Mouse (Mus musculus): ENCODE measurements around the gene Mrpl20. TPM values are rescaled to one million over a fixed set of nuclear protein-coding genes. Genes with fewer than 3 reads are reported as not detected.

Gene Mrpl20
- total RNA-seq (2023), result 45.0 and 61.8 TPM in 2 replicates

DNA sequence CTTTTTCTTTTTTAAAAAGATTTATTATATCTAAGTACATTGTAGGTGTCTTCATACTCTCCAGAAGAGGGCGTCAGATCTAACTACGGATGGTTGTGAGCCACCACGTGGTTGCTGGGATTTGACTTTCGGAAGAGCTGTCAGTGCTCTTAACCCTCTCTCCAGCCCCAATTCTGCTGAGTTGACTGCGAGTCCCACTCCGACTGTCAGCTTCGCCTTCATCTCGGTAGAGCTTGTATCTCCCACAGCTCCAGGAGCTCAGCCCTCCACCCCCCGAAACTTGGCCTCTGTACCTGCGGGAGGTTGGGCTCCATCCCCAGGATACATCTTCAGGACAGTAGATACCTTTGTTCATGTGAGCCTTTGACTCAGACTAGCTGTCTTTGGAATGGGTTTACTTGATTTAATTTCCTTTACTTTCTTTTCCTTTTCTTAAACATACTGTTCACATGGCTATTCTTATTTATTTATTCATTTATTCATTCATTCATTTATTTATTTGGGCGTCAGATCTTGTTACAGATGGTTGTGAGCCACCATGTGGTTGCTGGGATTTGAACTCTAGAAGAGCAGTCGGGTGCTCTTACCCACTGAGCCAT is at the start of gene Mrpl20:
Gene Mrpl20 (plus strand): TSS at position 138 of the 599 bp plus-strand sequence.

DNA sequence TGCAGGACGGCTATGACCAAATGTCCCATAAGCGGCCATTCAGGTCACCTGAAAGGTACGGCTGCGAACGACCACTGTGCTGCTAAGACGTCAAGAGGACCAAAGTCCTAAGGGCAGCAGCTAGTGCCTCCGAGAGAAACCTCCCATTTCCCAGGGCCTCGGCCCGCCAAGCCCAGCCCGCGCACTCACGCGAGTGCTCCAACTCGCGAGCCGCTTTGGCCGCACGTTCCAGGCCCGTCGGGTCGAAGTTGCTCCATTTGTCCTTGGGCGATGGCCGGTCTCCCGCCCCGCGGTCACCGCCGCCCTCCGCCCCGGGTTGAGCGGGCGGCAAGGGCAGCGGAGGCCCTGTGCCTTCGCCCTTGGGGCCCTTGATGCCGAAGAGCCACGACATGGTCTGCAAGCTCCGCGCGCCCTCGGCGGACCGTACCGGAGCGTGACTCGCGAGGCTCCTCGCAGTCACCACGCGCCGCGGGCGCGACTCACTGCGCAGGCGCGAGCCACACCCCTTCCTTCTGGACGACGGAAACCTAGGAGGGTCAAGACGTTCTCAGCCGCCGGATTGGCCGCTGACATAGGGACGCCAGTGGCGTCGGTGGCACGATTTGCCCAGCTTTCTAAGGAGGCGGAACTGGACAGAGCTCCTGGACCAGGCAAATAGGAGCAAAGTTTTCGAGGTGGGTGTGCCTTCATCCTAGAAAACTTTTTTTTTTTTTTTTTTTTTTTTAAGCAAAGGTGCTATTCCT is 41.9 kb upstream of the Mrpl20 start, which contains the start of gene Atad3a:
Gene Atad3a (minus strand): TSS at position 481 of the 743 bp plus-strand sequence.

DNA sequence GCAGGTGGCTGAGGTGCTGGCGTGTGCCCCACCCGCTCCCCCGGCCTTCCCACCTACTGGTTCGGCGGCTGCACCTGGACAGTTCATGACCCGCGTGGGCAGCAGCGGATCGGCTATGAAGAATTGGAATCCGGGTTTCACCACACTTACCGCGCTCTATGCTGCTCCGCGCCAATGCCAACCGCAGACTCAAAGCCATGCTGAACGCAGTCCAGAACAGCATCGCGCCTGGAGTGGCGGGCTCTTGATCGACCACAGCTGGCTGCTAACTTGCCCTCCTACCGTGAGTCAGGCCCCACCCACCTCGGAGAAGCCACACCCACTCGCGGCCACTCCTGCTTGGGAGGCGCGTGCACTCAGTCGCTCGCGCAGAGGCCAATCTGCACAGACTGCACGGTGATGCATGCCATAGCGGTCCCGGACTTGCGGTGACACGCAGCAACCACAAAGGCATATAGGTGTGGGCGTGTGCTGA is 28.4 kb upstream of the Mrpl20 start, which contains the start of gene Vwa1:
Gene Vwa1 (minus strand): TSS at position 419 of the 475 bp plus-strand sequence.

DNA sequence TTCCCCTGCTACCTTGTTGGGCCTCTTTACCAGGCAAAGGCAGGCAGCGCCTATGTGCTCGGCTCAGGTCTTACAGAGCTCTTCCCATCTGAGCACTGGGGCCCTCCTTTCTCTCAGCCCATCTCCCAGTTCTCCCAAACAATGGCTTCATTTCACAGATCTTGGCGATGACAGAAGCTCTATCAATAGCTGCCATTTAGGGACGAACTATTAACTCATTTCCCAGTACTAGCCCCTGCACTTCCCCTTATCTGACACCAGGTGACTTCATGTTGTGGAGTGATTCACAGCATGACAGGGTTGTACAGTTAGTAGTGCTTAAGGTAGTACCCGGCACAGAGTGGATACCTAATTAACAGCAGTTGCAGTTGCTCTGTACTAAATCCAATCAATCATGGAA is 16.9 kb upstream of the Mrpl20 start, which contains the start of gene Tmem88b:
Gene Tmem88b (minus strand): TSS at position 56 of the 400 bp plus-strand sequence.

DNA sequence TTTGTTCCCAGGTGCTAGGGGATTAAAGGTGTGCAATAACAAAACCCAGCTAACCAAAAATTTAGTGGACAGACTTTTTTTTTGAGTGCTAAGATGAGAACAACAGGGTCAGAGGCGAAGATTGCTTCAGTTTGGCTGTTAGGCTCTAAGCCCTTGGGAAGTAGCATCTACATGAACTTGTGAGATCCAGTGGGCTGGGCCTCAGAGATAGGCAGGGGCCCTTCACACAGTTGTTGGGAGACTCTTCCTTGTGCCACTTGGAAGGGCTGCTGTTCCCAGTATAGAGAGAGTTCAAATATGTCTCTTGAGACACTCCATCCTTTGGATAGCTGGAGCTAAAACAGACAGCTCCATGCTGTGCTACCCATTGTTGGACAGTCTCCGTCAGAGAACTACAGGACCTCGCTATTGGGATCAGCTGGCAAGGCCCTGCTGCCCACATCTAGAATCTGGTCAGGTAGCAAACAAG is 12.6 kb upstream of the Mrpl20 start, which contains the start of gene Ankrd65:
Gene Ankrd65 (plus strand): TSS at position 419 of the 469 bp plus-strand sequence.

DNA sequence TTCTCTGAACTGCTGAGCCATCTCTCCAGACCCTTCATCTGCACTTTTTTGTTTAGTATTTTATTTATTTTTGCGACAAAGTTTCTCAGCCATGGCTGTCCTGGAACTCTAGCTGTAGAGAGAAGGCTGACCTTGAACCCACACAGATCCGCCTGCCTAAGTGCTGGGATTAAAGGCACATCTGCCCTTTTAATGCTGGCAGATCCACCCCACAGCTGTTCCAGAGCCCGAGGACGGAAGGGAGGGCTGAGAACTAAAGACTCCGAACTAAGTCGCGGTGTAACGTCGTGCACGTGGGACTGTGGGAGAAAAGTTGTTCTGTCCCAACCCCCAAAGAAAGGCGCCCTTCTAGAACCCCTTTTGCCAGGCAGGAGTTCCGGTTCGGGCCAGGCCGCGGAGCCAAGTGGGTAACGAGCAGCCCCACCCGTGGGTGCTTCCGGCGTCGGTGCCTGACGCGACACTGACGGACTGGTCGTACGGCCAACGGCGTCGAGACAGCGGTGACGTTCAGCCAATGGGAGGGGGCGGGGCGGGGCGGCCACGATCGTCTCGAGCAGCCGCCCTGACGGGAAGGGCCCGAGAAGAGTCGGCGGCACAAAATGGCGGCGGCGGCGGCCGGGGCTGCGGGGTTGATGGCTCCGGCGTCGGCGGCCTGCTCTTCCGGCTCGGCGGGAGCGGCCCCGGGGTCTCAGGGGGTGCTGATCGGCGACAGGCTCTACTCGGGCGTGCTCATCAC is 9.4 kb downstream of the Mrpl20 start, which contains the start of gene Ccnl2:
Gene Ccnl2 (plus strand): TSS at position 561 of the 736 bp plus-strand sequence.

DNA sequence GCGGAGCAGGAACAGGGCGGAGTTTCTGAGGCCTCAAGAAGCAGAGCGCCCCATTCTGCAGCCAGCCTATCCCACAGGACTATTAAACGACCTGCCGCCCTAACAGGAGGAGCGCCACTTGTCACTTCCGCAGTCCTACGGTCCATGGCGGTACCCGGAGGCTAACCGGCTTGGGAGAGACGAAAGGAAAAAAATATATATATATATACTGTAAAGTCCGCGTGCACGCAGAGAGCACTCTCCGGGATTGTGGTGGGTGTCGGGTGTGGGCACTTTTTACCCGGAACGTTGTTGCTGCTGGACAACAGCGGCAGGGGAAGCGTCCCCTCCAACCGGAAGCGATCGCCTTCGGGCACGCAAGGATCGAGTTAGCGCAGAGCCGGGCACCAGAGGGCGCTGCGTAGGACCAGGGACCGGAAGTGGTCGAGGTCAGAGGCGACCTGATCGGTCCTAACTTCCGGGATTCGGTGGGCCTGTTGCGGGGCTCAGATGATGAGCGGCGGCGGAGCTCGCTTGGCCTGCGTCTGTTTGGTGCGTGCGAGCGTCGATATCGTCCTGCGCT is 28.6 kb downstream of the Mrpl20 start, which contains the start of gene Aurkaip1:
Gene Aurkaip1 (plus strand): TSS at position 68 of the 562 bp plus-strand sequence.

DNA sequence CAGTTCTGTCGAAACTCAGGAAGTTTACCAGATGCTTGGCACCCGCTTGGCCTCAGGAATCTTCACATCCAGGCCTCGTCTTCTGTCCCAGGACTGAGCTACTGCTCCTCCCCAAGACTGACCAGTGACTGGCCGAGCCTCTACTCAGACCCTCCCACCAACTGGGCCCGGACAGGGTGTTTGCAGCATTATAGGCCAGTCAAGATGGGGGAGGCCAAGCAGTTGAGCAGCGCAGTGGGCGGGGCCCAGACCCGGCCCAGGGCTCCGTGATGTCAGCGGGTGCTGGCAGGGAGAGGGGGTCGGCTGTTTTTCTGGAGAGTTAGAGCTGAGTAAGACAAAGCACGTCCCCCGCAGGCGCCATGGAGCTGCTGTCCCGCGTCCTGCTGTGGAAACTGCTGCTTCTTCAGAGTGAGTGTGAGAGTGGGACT is 36.8 kb downstream of the Mrpl20 start, which contains the start of gene Mxra8:
Gene Mxra8 (plus strand): TSS at position 198 of the 428 bp plus-strand sequence.

DNA sequence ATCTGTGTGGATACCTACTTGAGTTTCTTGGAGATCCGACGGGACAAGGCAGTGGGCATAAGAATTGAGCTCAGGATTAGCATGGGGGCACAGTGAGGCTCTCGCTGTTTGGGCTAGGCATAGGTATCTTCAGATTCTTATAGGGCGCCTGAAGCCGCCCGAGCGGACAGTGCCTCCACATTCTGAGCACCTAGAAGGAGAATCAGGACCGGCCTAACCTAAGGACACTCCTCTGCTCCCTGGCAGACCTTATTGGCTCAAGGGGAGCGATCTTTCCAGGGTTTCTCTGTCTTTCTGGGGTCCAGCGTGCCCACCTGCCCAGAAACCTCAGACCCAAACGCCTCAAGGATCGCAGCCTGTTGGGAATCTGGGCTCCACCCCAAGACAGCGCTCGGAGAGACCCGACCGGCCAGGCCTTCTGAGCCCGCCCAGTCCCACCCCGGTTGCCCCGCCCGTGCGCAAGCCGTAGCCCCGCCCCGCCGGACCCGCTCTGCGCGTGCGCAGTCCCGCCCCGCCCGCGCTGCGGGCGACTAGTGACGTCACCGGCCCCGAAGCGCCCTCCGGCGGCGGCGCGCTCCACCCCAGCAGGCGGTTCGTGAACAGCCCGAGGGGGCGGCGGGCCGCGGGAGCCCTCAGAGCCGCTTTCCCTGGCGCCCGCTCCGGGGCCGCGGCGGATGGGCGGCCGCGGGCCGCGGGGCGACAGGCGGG is 44.3 kb downstream of the Mrpl20 start, which contains the start of gene Dvl1:
Gene Dvl1 (plus strand): TSS at position 532 of the 708 bp plus-strand sequence.

Other genes starting within 250 kb of the Mrpl20 start
- 364 and 368 TPM in 2 replicates for gene Nadk, start 240.5 kb upstream of the Mrpl20 start, total RNA-seq (2023)
- gene Slc35e2, start 201.5 kb upstream of the Mrpl20 start, total RNA-seq (2023), result 13.1 and 16.4 TPM in 2 replicates
- gene Cdk11b, start 178.0 kb upstream of the Mrpl20 start, total RNA-seq (2023), result 181 and 295 TPM in 2 replicates
- not detected in 2 replicates for gene Gm10563, start 157.5 kb upstream of the Mrpl20 start, total RNA-seq (2023)
- 0.34 and 1.3 TPM in 2 replicates for gene Mmp23, start 149.5 kb upstream of the Mrpl20 start, total RNA-seq (2023)
- gene Mib2, start 133.7 kb upstream of the Mrpl20 start, total RNA-seq (2023), result 30.7 and 38.4 TPM in 2 replicates
- 0.22 and 0.54 TPM in 2 replicates for gene Fndc10, start 108.5 kb upstream of the Mrpl20 start, total RNA-seq (2023)
- 82.1 and 98.7 TPM in 2 replicates for gene Ssu72, start 98.1 kb upstream of the Mrpl20 start, total RNA-seq (2023)
- gene Tmem240, start 68.1 kb upstream of the Mrpl20 start, total RNA-seq (2023), result 0.23 and 0.41 TPM in 2 replicates
- gene Atad3a, start 41.8 kb upstream of the Mrpl20 start, total RNA-seq (2023), result 7.3 and 11.4 TPM in 2 replicates
- gene Vwa1, start 28.2 kb upstream of the Mrpl20 start, total RNA-seq (2023), result not detected in 2 replicates
- not detected in 2 replicates for gene Tmem88b, start 17.0 kb upstream of the Mrpl20 start, total RNA-seq (2023)
- gene Ankrd65, start 12.4 kb upstream of the Mrpl20 start, total RNA-seq (2023), result not detected in 2 replicates
- 162 and 225 TPM in 2 replicates for gene Ccnl2, start 9.6 kb downstream of the Mrpl20 start, total RNA-seq (2023)
- gene Aurkaip1, start 28.4 kb downstream of the Mrpl20 start, total RNA-seq (2023), result 98.0 and 129 TPM in 2 replicates
- 0.23 and 1.3 TPM in 2 replicates for gene Mxra8, start 36.8 kb downstream of the Mrpl20 start, total RNA-seq (2023)
- gene Dvl1, start 44.5 kb downstream of the Mrpl20 start, total RNA-seq (2023), result 49.9 and 68.5 TPM in 2 replicates
- gene Tas1r3, start 60.5 kb downstream of the Mrpl20 start, total RNA-seq (2023), result 2.3 and 2.6 TPM in 2 replicates
- gene Cptp, start 66.6 kb downstream of the Mrpl20 start, total RNA-seq (2023), result 20.5 and 22.6 TPM in 2 replicates
- 31.9 and 42.4 TPM in 2 replicates for gene Ints11, start 66.7 kb downstream of the Mrpl20 start, total RNA-seq (2023)
- 10.6 and 10.8 TPM in 2 replicates for gene Pusl1, start 88.9 kb downstream of the Mrpl20 start, total RNA-seq (2023)
- 55.0 and 80.6 TPM in 2 replicates for gene Acap3, start 88.9 kb downstream of the Mrpl20 start, total RNA-seq (2023)
- gene Ube2j2, start 141.0 kb downstream of the Mrpl20 start, total RNA-seq (2023), result 100 and 130 TPM in 2 replicates
- 18.1 and 25.1 TPM in 2 replicates for gene C1qtnf12, start 159.4 kb downstream of the Mrpl20 start, total RNA-seq (2023)
- gene B3galt6, start 189.8 kb downstream of the Mrpl20 start, total RNA-seq (2023), result 1.6 and 1.9 TPM in 2 replicates
- 101 and 115 TPM in 2 replicates for gene Sdf4, start 190.0 kb downstream of the Mrpl20 start, total RNA-seq (2023)
- gene Tnfrsf4, start 211.0 kb downstream of the Mrpl20 start, total RNA-seq (2023), result 1.5 and 2.1 TPM in 2 replicates
- 3.5 and 6.8 TPM in 2 replicates for gene Tnfrsf18, start 223.3 kb downstream of the Mrpl20 start, total RNA-seq (2023)

Measured in neutrophil, adult 65 days (primary cell).